Mouse (Mus musculus) C3H10T1/2 (cell line): ENCODE measurements around the gene Usp43. TPM values are rescaled to one million over a fixed set of nuclear protein-coding genes. Genes with fewer than 3 reads are reported as not detected.

Experiments
- polyA plus RNA-seq, 2 experiments: library from polyadenylated mRNA; unstranded; fragments of >200 nt; fragmentation: generic; extraction: Trizol; gene quantifications; one replicate each; pipeline ENCODE4 v1.2.1; 2012; ENCODE audit warnings: missing spikeins in 2 of 2

Gene Usp43
- polyA plus RNA-seq, result not detected

GRCm38 (mm10) chr11:67921827-67922754 is at the start of gene Usp43:
Gene Usp43 (minus strand): TSS chr11:67922153.

GRCm38 (mm10) chr11:67965905-67966878 is 44.2 kb upstream of the Usp43 start, which contains the start of gene Stx8:
Gene Stx8 (plus strand): TSS chr11:67966193.

GRCm38 (mm10) chr11:67965242-67965883 is 43.4 kb upstream of the Usp43 start, which contains the start of gene Cfap52:
Gene Cfap52 (minus strand): TSS chr11:67965651.

Other genes starting within 250 kb of the Usp43 start
- not detected for gene Rcvrn, start 226.8 kb downstream of the Usp43 start, polyA plus RNA-seq
- gene Glp2r, start 151.0 kb downstream of the Usp43 start, polyA plus RNA-seq, result under 1 TPM in 1 of 2 experiments, not detected in 1; 0.05 TPM
- not detected for gene Gsg1l2, start 147.5 kb downstream of the Usp43 start, polyA plus RNA-seq
- gene Dhrs7c, start 124.0 kb downstream of the Usp43 start, polyA plus RNA-seq, result not detected
- under 1 TPM in 1 of 2 experiments, not detected in 1; 0.08 TPM for gene Cfap52, start 43.5 kb upstream of the Usp43 start, polyA plus RNA-seq
- gene Stx8, start 44.0 kb upstream of the Usp43 start, polyA plus RNA-seq, result 10 to 100 TPM; 16.3 to 31.3 TPM